Mouse (Mus musculus) myocyte (in vitro differentiated cells): ENCODE data around the gene Eogt.

Source experiments
- CEBPB ChIP-seq: IDR thresholded peaks from 2 replicates; pipeline ENCODE4 v1.6.1; 2011; ENCODE audit warnings: mild to moderate bottlenecking, moderate library complexity; ENCODE audit not compliant: poor library complexity, insufficient read depth, severe bottlenecking
- E2F4 ChIP-seq: IDR thresholded peaks from one replicate; pipeline ENCODE4 v1.6.1; 2011; ENCODE audit warnings: mild to moderate bottlenecking, control low read depth, moderate library complexity; ENCODE audit not compliant: insufficient read depth
- MAX ChIP-seq: IDR thresholded peaks from one replicate; pipeline ENCODE4 v1.6.1; 2011; ENCODE audit warnings: low read depth, mild to moderate bottlenecking, control low read depth
- MYOD1 ChIP-seq, 3 experiments: IDR thresholded peaks; one replicate each; pipeline ENCODE4 v1.6.1; 2011; ENCODE audit warnings: control low read depth in 2 of 3, low read depth in 2 of 3, mild to moderate bottlenecking in 2 of 3, moderate library complexity in 1 of 3; ENCODE audit not compliant: insufficient read length in 2 of 3, control insufficient read depth in 1 of 3
- MYOG ChIP-seq, 3 experiments: IDR thresholded peaks; one replicate each; pipeline ENCODE4 v1.6.1; 2011; ENCODE audit warnings: control low read depth in 2 of 3, low read depth in 2 of 3, mild to moderate bottlenecking in 2 of 3; ENCODE audit not compliant: insufficient read length in 2 of 3, control insufficient read depth in 1 of 3, insufficient read depth in 1 of 3
- POLR2A ChIP-seq: IDR thresholded peaks from one replicate; pipeline ENCODE4 v1.6.1; 2011; ENCODE audit warnings: low read depth, mild to moderate bottlenecking, control low read depth, moderate library complexity; ENCODE audit not compliant: insufficient read length
- POLR2AphosphoS2 ChIP-seq: IDR thresholded peaks from one replicate; pipeline ENCODE4 v1.6.1; 2011; ENCODE audit warnings: low read depth, control low read depth; ENCODE audit not compliant: insufficient read length
- SRF ChIP-seq: IDR thresholded peaks from one replicate; pipeline ENCODE4 v1.6.1; 2011; ENCODE audit warnings: low read depth; ENCODE audit not compliant: control insufficient read depth, insufficient read length
- TCF12 ChIP-seq: IDR thresholded peaks from one replicate; pipeline ENCODE4 v1.6.1; 2011; ENCODE audit warnings: mild to moderate bottlenecking, control low read depth; ENCODE audit not compliant: poor library complexity, insufficient read depth, severe bottlenecking
- TCF3 ChIP-seq: IDR thresholded peaks from one replicate; pipeline ENCODE4 v1.6.1; 2011; ENCODE audit warnings: low read depth, control low read depth; ENCODE audit not compliant: insufficient read length
- USF1 ChIP-seq: IDR thresholded peaks from one replicate; pipeline ENCODE4 v1.6.1; 2011; ENCODE audit warnings: low read depth, mild to moderate bottlenecking, control low read depth, moderate library complexity

DNA sequence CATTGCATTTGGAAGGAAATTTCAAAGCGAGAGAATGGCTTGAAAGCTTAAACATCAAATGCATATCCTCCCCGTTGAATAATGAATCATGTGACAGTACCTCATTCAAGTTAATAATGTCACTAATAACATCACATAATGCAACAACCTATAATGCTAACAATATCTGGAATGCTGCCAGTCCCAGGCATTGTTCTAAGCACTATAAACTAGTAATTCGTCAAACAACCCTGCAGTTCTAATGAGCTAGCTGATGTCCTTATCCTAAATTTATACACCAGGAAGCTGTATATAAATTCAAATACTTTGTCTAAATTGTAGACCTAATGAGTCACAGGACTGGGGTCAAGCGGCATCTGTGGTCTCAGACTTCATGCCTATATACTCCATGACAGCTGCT is 28.1 kb downstream of the Eogt start:
- TF ChIP-seq POLR2A (no peak), TCF12 (no peak), POLR2AphosphoS2 (no peak), MAX (no peak), USF1 (no peak), TCF3 (no peak), CEBPB (no peak), SRF (no peak), MYOD1 (IDR thresholded peaks at IDR 0.05; ENCODE audit: control insufficient read depth in 1 of 3, insufficient read length in 2 of 3, low read depth in 2 of 3) (no peak), E2F4 (no peak), MYOG (IDR thresholded peaks at IDR 0.05; ENCODE audit: control insufficient read depth in 1 of 3, insufficient read depth in 1 of 3, insufficient read length in 2 of 3, low read depth in 2 of 3) (no peak)
